Mouse (Mus musculus) liver, adult 2 months (tissue): ENCODE results near the gene Mgrn1.

Experiments used
- CTCF ChIP-seq: fragments of 200-500 bp; IDR thresholded peaks from 2 replicates; pipeline ENCODE4 v1.5.1; 2011; ENCODE audit warnings: low read depth, low read length, control low read depth
- POLR2A ChIP-seq: fragments of 200-500 bp; IDR thresholded peaks from 2 replicates; pipeline ENCODE4 v1.6.1; 2011; ENCODE audit warnings: low read length, control low read depth; ENCODE audit not compliant: insufficient read depth; ENCODE audit errors: extremely low read depth

GRCm38 (mm10) chr16:4932429-4932828 lies 46.4 kb downstream of the Mgrn1 start:
- no peak for TF ChIP-seq CTCF
- TF ChIP-seq POLR2A, result no peak
